Mouse (Mus musculus) liver, embryonic 14.5 days (tissue): ENCODE results near the gene Neurl1a.

ENCODE experiments used
- CTCF ChIP-seq: IDR thresholded peaks from 2 replicates; pipeline ENCODE4 v1.5.1; 2016; ENCODE audit warnings: antibody characterized with exemption, low read depth, control low read depth
- EP300 ChIP-seq: IDR thresholded peaks from 2 replicates; pipeline ENCODE4 v1.6.1; 2016; ENCODE audit warnings: antibody characterized with exemption, low read depth

- TF ChIP-seq CTCF: no peak
- no peak for TF ChIP-seq EP300
These were observed 15.4 kb upstream of the Neurl1a start for GRCm38 (mm10) chr19:47163176-47163744.
